Mouse (Mus musculus) liver, embryonic 14.5 days (tissue): ENCODE measurements around the gene Fgfrl1. TPM values are rescaled to one million over a fixed set of nuclear protein-coding genes. Genes with fewer than 3 reads are reported as not detected.

Source experiments
- ATAC-seq: fragments of 200-750 bp; cut with Nextera tagmentation; 2 replicates; pipeline ENCODE4 v1.8.0; 2017; ENCODE audit warnings: moderate number of reproducible peaks, mild to moderate bottlenecking, moderate library complexity; ENCODE audit not compliant: insufficient read depth
- DNase-seq, 3 experiments: peaks; one replicate each; pipeline ENCODE4 v3.0.0-alpha.2; 2012 to 2013; ENCODE audit warnings: low read depth in 3 of 3, low spot score in 3 of 3
- H3K27ac ChIP-seq: fragments of 300-500 bp; sonication (generic); 2 replicates; pipeline ENCODE4 v1.5.1; 2014; ENCODE audit warnings: moderate library complexity, mild to moderate bottlenecking, control low read depth, inconsistent platforms
- H3K27me3 ChIP-seq: fragments of 300-500 bp; sonication (generic); 2 replicates; pipeline ENCODE4 v1.6.1; 2014; ENCODE audit warnings: mild to moderate bottlenecking, low read length, moderate library complexity; ENCODE audit not compliant: control insufficient read depth, insufficient read depth
- H3K36me3 ChIP-seq: fragments of 300-500 bp; sonication (generic); replicated peaks from 2 replicates; pipeline ENCODE4 v1.6.1; 2014; ENCODE audit warnings: low read depth; ENCODE audit not compliant: control insufficient read depth, insufficient read depth
- H3K4me1 ChIP-seq, 2 experiments: fragments of 200-500 bp in 1 of 2; fragments of 300-500 bp in 1 of 2; sonication (generic) in 1 of 2; replicated peaks; 2 replicates each; pipeline ENCODE4 v1.6.1; 2012 to 2014; ENCODE audit warnings: antibody characterized with exemption in 1 of 2, inconsistent platforms in 1 of 2, low read length in 1 of 2; ENCODE audit not compliant: control insufficient read depth in 2 of 2, insufficient read depth in 2 of 2
- H3K4me2 ChIP-seq: fragments of 300-500 bp; sonication (generic); 2 replicates; pipeline ENCODE4 v1.6.1; 2014; ENCODE audit warnings: low read depth, mild to moderate bottlenecking, control low read depth, moderate library complexity
- H3K4me3 ChIP-seq, 2 experiments: fragments of 200-500 bp in 1 of 2; fragments of 300-500 bp in 1 of 2; sonication (generic) in 1 of 2; 2 replicates each; pipeline ENCODE4 v1.5.1; 2012 to 2014; ENCODE audit warnings: low read depth in 2 of 2, low read length in 2 of 2, mild to moderate bottlenecking in 2 of 2, control low read depth in 1 of 2, inconsistent platforms in 1 of 2, moderate library complexity in 1 of 2; ENCODE audit not compliant: insufficient read depth in 1 of 2
- H3K9ac ChIP-seq: fragments of 300-500 bp; sonication (generic); replicated peaks from 2 replicates; pipeline ENCODE4 v1.6.1; 2014; ENCODE audit warnings: mild to moderate bottlenecking, control low read depth, moderate library complexity
- H3K9me3 ChIP-seq: fragments of 300-500 bp; sonication (generic); 2 replicates; pipeline ENCODE4 v1.6.1; 2016; ENCODE audit warnings: low read length, mixed read lengths; ENCODE audit not compliant: control insufficient read depth
- CTCF ChIP-seq: IDR thresholded peaks from 2 replicates; pipeline ENCODE4 v1.5.1; 2016; ENCODE audit warnings: antibody characterized with exemption, low read depth, control low read depth
- EP300 ChIP-seq: IDR thresholded peaks from 2 replicates; pipeline ENCODE4 v1.6.1; 2016; ENCODE audit warnings: antibody characterized with exemption, low read depth
- WGBS: fragments of 180-500 bp; shearing (Covaris S2); extraction: QIAGEN DNeasy Blood & Tissue Kit; methylation state at CpG from one replicate; pipeline ENCODE4 v1.1.7; 2014; ENCODE audit not compliant: insufficient replicate concordance; 5-methylcytosine and 5-hydroxymethylcytosine counted together
- polyA plus RNA-seq, 2 experiments: library from polyadenylated mRNA; depleted of rRNA in 1 of 2; stranded (reverse) in 1 of 2; unstranded in 1 of 2; fragments of >200 nt; fragmentation: Nextera tagmentation in 1 of 2; extraction: Ambion mirVana in 1 of 2; gene quantifications; 2 replicates each; pipeline versions ENCODE4 v1.2.1 to v1.2.3; 2012 to 2014

Gene Fgfrl1
- polyA plus RNA-seq, 2 experiments: 5.9 to 11.0 TPM

GRCm38 (mm10) chr5:108697341-108697753, 5.2 kb downstream of the Fgfrl1 start:
- peaks cover 0 to 20% of the 10 kb centered on the region in 2 experiments; a peak in 3 of 4 replicates for H3K4me1 ChIP-seq
- WGBS: 67% methylated on average over 4 of the region's 4 CpGs

GRCm38 (mm10) chr5:108700346-108700745, 8.2 kb downstream of the Fgfrl1 start:
- ATAC-seq: no peak
- Histone ChIP-seq H3K27me3 (no peaks in the 10 kb centered on the region), H3K4me1 (peaks cover 0 to 9% of the 10 kb centered on the region in 2 experiments; a peak in 2 of 4 replicates), H3K9me3 (no peaks in the 10 kb centered on the region), H3K4me2 (no peak overlapping the region), H3K9ac (no peak overlapping the region), H3K27ac (no peak overlapping the region), H3K36me3 (peaks cover under 1% of the 10 kb centered on the region), H3K4me3 (no peak overlapping the region)
- TF ChIP-seq EP300 (no peak), CTCF (no peak)
- 49% methylated on average over 3 of the region's 3 CpGs for WGBS
- DNase-seq: no peak

More at GRCm38 (mm10) chr5:108697341-108697753, 5.2 kb downstream of the Fgfrl1 start:
- DNase-seq (no peak), ATAC-seq (no peak)
- no peak overlapping the region for H3K9ac ChIP-seq
- no peak overlapping the region for H3K4me3 ChIP-seq
- H3K27ac ChIP-seq: no peak overlapping the region
- H3K36me3 ChIP-seq: no peaks in the 10 kb centered on the region
- no peak overlapping the region for H3K4me2 ChIP-seq
- no peaks in the 10 kb centered on the region for H3K27me3 ChIP-seq
- no peak for TF ChIP-seq EP300
- TF ChIP-seq CTCF: no peak
- H3K9me3 ChIP-seq: no peaks in the 10 kb centered on the region

GRCm38 (mm10) chr5:108701341-108702021, 9.3 kb downstream of the Fgfrl1 start:
- no peak for ATAC-seq
- Histone ChIP-seq H3K4me3 (no peak overlapping the region), H3K4me2 (no peak overlapping the region), H3K4me1 (peaks cover 0 to 7% of the 10 kb centered on the region in 2 experiments; a peak in 1 of 4 replicates), H3K27ac (no peak overlapping the region), H3K36me3 (peaks cover 8% of the 10 kb centered on the region), H3K9me3 (no peaks in the 10 kb centered on the region), H3K27me3 (no peaks in the 10 kb centered on the region), H3K9ac (no peak overlapping the region)
- 73% methylated on average over 10 of the region's 10 CpGs for WGBS
- TF ChIP-seq CTCF: no peak
- no peak for TF ChIP-seq EP300
- DNase-seq: no peak

GRCm38 (mm10) chr5:108703754-108704626, 11.8 kb downstream of the Fgfrl1 start:
- no peaks in the 10 kb centered on the region for H3K27me3 ChIP-seq
- ATAC-seq (no peak), DNase-seq (no peak)
- H3K9ac ChIP-seq: no peak overlapping the region
- no peak for TF ChIP-seq CTCF
- no peak for TF ChIP-seq EP300
- H3K4me1 ChIP-seq: peaks cover 20 to 29% of the 10 kb centered on the region in 2 experiments
- H3K9me3 ChIP-seq: no peaks in the 10 kb centered on the region
- no peak overlapping the region for H3K4me2 ChIP-seq
- H3K27ac ChIP-seq: no peak overlapping the region
- H3K36me3 ChIP-seq: peaks cover 8% of the 10 kb centered on the region
- no peak overlapping the region for H3K4me3 ChIP-seq
- 68% methylated on average over 12 of the region's 12 CpGs for WGBS

- Histone ChIP-seq H3K27me3 (no peaks in the 10 kb centered on the region), H3K4me3 (no peak overlapping the region), H3K4me2 (peak overlapping the region; percentile 11), H3K9ac (0 out of 2 replicates have a peak overlapping the region, but pooled peaks have one; percentile 11), H3K36me3 (peaks cover 8% of the 10 kb centered on the region), H3K4me1 (peaks cover 25 to 29% of the 10 kb centered on the region in 2 experiments), H3K9me3 (no peaks in the 10 kb centered on the region), H3K27ac (peak overlapping the region; percentile 41)
- ATAC-seq (peak; percentile 81), DNase-seq (peak in 1 of 3 experiments; percentile 54)
- no peak for TF ChIP-seq CTCF
- peak; percentile 86 for TF ChIP-seq EP300
- WGBS: 5% methylated on average over 2 of the region's 2 CpGs
Measured at GRCm38 (mm10) chr5:108707758-108708157, 15.6 kb downstream of the Fgfrl1 start.
